Mouse (Mus musculus): Measurements from ENCODE around the gene Cldn14.

DNA sequence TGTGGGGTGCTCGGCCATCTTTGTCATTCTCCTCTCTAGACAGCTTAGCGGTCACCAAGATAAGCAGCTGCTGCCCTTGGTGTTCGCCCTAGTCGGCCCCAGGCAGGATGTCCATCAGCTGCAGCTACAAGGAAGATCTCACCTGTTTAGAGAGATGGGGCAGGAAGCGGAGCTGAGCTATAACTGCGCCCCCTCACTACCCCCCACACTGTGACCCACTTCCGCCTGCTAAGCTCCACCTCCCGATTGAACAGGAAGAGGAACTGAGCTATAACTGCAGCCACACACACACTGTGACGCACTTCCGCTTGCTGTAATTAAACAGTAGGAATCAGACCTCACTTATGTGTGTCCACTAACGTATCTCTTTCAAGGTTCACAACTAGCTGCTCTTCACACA, 26.3 kb downstream of the Cldn14 start:
- TF ChIP-seq CTCF (IDR thresholded peaks at IDR 0.05; ENCODE audit: low read depth, low read length) (no peak), GATA1 (IDR thresholded peaks at IDR 0.05; ENCODE audit: borderline replicate concordance, low read length) (no peak), POLR2AphosphoS5 (IDR thresholded peaks at IDR 0.05; ENCODE audit: insufficient replicate concordance, low read depth, low read length) (no peak)

Measured in G1E (cell line).